Mouse (Mus musculus) lung, embryonic 15.5 days (tissue): ENCODE measurements around the gene Dctn3. TPM values are rescaled to one million over a fixed set of nuclear protein-coding genes. Genes with fewer than 3 reads are reported as not detected.
A peak's percentile ranks its signal among the peaks of the same experiment; 100 is the strongest.

Experiments used
- ATAC-seq: fragments of 200-750 bp; cut with Nextera tagmentation; 2 replicates; pipeline ENCODE4 v1.8.0; 2017; ENCODE audit warnings: moderate number of reproducible peaks, borderline replicate concordance; ENCODE audit not compliant: low FRiP score, low TSS enrichment; ENCODE audit errors: extremely low read depth
- H3K27ac ChIP-seq: fragments of 300-500 bp; sonication (generic); 2 replicates; pipeline ENCODE4 v1.5.1; 2015; ENCODE audit warnings: moderate library complexity, mild to moderate bottlenecking, inconsistent platforms
- H3K27me3 ChIP-seq: fragments of 300-500 bp; sonication (generic); 2 replicates; pipeline ENCODE4 v1.6.1; 2015; ENCODE audit warnings: inconsistent platforms
- H3K36me3 ChIP-seq: fragments of 300-500 bp; sonication (generic); 2 replicates; pipeline ENCODE4 v1.6.1; 2015; ENCODE audit warnings: inconsistent platforms
- H3K4me1 ChIP-seq: fragments of 300-500 bp; sonication (generic); 2 replicates; pipeline ENCODE4 v1.6.1; 2015; ENCODE audit warnings: inconsistent platforms
- H3K4me2 ChIP-seq: fragments of 300-500 bp; sonication (generic); 2 replicates; pipeline ENCODE4 v1.6.1; 2015; ENCODE audit warnings: inconsistent platforms, mild to moderate bottlenecking, moderate library complexity
- H3K4me3 ChIP-seq: fragments of 300-500 bp; sonication (generic); 2 replicates; pipeline ENCODE4 v1.5.1; 2015; ENCODE audit warnings: mild to moderate bottlenecking, inconsistent platforms
- H3K9ac ChIP-seq: fragments of 300-500 bp; sonication (generic); 2 replicates; pipeline ENCODE4 v1.6.1; 2015; ENCODE audit warnings: inconsistent platforms
- H3K9me3 ChIP-seq: fragments of 300-500 bp; sonication (generic); 2 replicates; pipeline ENCODE4 v1.6.1; 2016; ENCODE audit warnings: inconsistent platforms
- WGBS: fragments of 180-500 bp; shearing (Covaris S2); methylation state at CpG from one replicate; pipeline ENCODE4 v1.1.7; 2015; 5-methylcytosine and 5-hydroxymethylcytosine counted together
- polyA plus RNA-seq: library from polyadenylated mRNA; unstranded; fragments of >200 nt; fragmentation: Nextera tagmentation; extraction: Ambion mirVana; gene quantifications from 2 replicates; pipeline ENCODE4 v1.2.1, GENCODE M21; 2015

Gene Dctn3
- polyA plus RNA-seq, 1 experiment from 2014 or later = 133 TPM

DNA sequence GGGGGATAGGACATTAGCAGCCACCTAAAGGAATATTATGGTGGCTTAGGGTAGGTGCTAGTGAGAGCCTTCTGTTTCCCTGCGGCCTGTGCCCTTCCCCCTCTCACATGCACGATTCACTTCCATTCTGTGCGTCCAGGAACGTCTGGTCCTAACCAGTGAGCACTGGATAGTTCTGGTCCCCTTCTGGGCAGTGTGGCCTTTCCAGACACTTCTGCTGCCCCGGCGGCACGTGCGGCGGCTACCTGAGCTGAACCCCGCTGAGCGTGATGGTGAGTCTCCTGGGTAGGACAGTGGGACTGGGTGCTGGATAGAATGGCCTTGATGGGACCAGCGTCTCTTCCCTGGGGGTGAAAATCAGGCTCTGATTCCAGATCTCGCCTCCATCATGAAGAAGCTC lies 34.4 kb upstream of the Dctn3 start:
- H3K9me3 ChIP-seq = no peaks in the 10 kb centered on the region
- H3K9ac ChIP-seq = no peak overlapping the region
- H3K4me3 ChIP-seq = no peak overlapping the region
- WGBS = 90% methylated on average over 13 of the region's 13 CpGs
- no peak overlapping the region for H3K4me2 ChIP-seq
- ATAC-seq = no peak
- H3K27me3 ChIP-seq = no peaks in the 10 kb centered on the region
- H3K36me3 ChIP-seq = 0 out of 2 replicates have a peak, but pooled peaks cover 6% of the 10 kb centered on the region
- H3K4me1 ChIP-seq = peaks cover 45% of the 10 kb centered on the region
- H3K27ac ChIP-seq = no peak overlapping the region

DNA sequence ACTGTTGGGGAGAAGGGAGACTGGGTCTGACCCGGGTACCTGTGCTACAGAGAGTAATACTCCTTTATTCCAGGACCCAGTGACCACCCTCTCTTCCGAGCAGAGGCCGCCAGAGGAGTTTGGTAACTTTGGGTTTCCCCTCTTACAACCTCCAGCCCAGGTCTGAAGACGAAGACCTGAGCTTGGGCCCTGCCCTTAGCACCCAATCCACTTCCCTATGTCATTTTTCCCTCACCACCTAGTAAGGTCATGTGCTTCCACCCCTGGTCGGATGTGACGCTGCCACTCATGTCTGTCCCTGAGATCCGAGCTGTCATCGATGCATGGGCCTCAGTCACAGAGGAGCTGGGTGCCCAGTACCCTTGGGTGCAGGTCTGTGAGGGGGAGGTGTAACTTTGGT lies 33.5 kb upstream of the Dctn3 start:
- H3K4me3 ChIP-seq = peak overlapping the region; percentile 56
- H3K9me3 ChIP-seq = no peaks in the 10 kb centered on the region
- H3K4me2 ChIP-seq = peak overlapping the region; percentile 82
- H3K27me3 ChIP-seq = no peaks in the 10 kb centered on the region
- WGBS = 72% methylated on average over 8 of the region's 8 CpGs
- peak overlapping the region; percentile 60 for H3K9ac ChIP-seq
- H3K27ac ChIP-seq = no peak overlapping the region
- peaks cover 36% of the 10 kb centered on the region for H3K4me1 ChIP-seq
- 0 out of 2 replicates have a peak, but pooled peaks cover 6% of the 10 kb centered on the region for H3K36me3 ChIP-seq
- no peak for ATAC-seq

DNA sequence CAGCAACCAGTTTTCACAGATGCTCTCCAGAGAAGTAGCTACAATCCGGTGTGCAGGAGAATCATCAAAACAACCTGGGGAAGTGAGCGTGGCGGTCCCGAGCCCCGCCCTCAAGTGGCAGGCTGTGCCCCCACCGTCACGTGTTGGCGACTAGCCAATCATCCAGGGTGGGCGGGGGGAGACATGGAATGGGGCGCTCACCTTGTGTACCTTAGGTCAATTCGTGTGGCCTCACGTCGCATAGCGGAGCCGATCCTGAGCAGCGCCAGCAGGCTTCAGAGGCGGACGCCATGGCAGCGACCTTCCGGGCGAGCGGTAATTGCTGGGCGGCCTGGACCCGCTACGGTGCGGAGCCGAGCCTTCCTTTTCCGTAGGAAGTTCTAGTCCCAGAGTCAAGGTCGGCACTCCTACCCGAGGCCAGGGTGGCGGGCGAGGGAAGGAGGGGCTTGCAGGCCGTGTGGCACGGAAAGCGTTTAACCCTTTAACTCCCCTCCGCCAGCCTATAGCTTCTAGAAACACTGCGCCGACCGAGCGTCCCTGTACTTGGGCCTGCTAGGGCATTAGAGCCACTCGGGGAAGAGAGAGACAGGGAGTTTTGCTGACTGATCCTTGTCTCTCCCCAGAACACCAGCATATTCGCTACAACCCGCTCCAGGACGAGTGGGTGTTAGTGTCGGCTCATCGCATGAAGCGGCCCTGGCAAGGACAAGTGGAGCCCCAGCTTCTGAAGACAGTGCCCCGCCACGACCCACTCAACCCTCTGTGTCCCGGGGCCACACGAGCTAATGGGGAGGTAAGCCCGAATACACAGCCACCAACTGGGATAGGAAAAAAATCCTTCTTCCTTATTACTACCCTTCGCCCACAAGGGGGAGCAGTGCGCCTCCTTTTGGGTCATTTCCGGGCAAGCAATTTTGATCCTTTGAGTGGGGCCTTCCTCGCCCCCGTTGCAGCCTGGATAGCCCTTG lies 32.7 kb upstream of the Dctn3 start, which contains the start of gene Sigmar1:
Sigmar1 (minus strand) TSS at position 820 of the 968 bp plus-strand sequence.
- no peaks in the 10 kb centered on the region for H3K9me3 ChIP-seq
- peak within 1 kb of the TSS; percentile 90 for H3K27ac ChIP-seq
- H3K4me3 ChIP-seq = peak within 1 kb of the TSS; percentile 56
- peak within 1 kb of the TSS; percentile 60 for H3K9ac ChIP-seq
- peak; percentile 57 for ATAC-seq
- peak within 1 kb of the TSS; percentile 82 for H3K4me2 ChIP-seq
- H3K27me3 ChIP-seq = no peaks in the 10 kb centered on the region
- H3K36me3 ChIP-seq = 0 out of 2 replicates have a peak, but pooled peaks cover 6% of the 10 kb centered on the region
- peaks cover 28% of the 10 kb centered on the region for H3K4me1 ChIP-seq
- WGBS = 0% methylated on average over 57 of the region's 57 CpGs

DNA sequence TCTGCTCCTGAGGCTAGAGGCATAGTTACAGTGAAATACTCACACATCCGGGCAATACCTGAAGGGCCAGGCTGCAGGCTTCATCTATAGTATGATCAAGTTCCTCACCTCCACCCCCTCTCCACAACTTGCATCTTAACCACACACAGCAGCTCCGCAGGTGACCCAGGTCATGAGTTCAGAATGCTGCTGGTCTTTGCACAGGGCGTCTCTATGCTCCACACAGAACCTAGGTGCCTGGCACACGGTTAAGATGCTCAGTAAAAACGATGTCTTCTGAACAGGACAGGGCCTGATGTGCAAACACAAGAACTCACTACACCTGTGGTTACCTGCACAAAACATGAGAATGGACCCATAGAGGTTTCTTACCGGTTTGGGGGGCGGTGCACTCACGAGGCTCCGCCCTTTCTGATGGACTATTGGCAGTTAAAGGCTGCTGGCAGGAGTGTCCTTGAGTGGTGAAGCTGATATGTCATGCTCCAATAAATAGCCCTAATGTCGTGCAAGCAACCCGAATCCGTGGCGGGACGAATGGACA lies 31.9 kb upstream of the Dctn3 start, which contains the start of gene Galt:
Galt (plus strand) TSS at position 432 of the 541 bp plus-strand sequence.
- WGBS = 10% methylated on average over 14 of the region's 14 CpGs
- Histone ChIP-seq H3K9ac (peak within 1 kb of the TSS; percentile 60), H3K4me2 (peak within 1 kb of the TSS; percentile 82), H3K27ac (peak within 1 kb of the TSS; percentile 90), H3K27me3 (no peaks in the 10 kb centered on the region), H3K9me3 (no peaks in the 10 kb centered on the region), H3K4me3 (peak within 1 kb of the TSS; percentile 56), H3K4me1 (peaks cover 25% of the 10 kb centered on the region), H3K36me3 (0 out of 2 replicates have a peak, but pooled peaks cover 6% of the 10 kb centered on the region)
- ATAC-seq = peak; percentile 32; the same call in 1 of the 2 replicates

DNA sequence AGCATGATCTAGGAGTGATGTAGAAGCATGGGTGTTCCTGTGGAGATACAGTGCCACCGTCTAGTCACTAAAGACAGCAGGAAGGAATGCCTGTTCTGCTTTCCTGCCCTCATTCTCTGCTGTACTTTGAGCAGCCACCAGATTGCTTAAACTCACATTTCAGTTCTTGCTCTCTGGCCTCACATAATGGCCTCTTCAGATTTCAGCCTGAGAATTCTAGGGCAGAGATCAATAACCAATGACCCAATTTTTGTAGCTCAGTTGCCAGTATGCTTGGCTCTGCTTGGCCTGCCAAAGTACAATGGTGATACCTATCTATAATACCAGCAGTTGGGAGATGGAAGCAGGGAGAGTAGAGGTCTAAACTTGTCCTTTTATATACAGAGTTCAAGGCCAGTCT lies 22.1 kb upstream of the Dctn3 start:
- Histone ChIP-seq H3K4me3 (no peak overlapping the region), H3K4me1 (peaks cover 11% of the 10 kb centered on the region), H3K36me3 (no peaks in the 10 kb centered on the region), H3K4me2 (no peak overlapping the region), H3K27me3 (no peaks in the 10 kb centered on the region), H3K27ac (no peak overlapping the region), H3K9ac (no peak overlapping the region), H3K9me3 (no peaks in the 10 kb centered on the region)
- no peak for ATAC-seq
- 74% methylated on average over 1 of the region's 1 CpGs for WGBS

DNA sequence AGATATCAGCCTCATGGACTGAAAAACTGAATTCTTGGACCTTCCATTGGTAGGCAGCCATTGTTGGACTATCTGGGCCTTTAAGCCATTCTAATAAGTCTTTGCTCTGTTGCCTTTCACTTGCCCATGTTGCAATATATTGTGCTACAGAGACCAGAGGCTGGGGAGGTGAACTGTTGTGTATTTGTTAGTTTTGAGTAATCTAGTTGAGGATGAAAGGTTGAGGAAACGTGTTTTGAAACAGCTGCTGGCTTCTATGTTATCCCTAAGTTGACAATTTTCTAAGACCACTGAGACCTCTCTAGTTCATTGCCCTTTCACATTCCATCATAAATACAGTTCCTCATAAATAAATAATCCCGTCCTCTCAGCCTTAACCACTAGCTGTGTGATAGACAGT lies 21.2 kb upstream of the Dctn3 start:
- Histone ChIP-seq H3K4me1 (peaks cover 17% of the 10 kb centered on the region), H3K27ac (no peak overlapping the region), H3K9me3 (no peaks in the 10 kb centered on the region), H3K9ac (no peak overlapping the region), H3K36me3 (0 out of 2 replicates have a peak, but pooled peaks cover 2% of the 10 kb centered on the region), H3K4me3 (no peak overlapping the region), H3K4me2 (no peak overlapping the region), H3K27me3 (no peaks in the 10 kb centered on the region)
- ATAC-seq = no peak
- WGBS = 58% methylated on average over 2 of the region's 2 CpGs

DNA sequence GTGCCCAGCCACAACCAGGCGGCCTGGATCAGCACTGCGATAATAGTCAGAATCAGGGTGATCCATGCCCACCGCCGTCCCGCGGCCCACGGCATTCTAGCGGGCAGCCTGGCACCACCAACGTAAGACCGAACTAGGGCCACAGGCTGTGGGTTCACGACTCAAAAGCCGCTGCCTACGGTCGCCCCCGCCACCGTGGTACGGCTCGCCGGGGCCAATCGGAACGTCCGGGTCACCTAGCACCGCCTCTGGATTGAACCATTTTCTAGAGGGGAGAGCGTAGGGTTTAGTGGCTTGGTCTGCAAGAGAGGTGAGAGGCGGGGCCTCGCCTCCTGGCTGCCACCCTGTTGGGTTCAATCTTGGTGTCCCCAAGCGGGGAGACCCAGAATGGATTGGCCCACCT lies 18.2 kb upstream of the Dctn3 start:
- peak overlapping the region; percentile 49 for H3K9ac ChIP-seq
- H3K4me3 ChIP-seq = peak overlapping the region; percentile 61
- H3K9me3 ChIP-seq = no peaks in the 10 kb centered on the region
- ATAC-seq = peak; percentile 96
- H3K36me3 ChIP-seq = 0 out of 2 replicates have a peak, but pooled peaks cover 10% of the 10 kb centered on the region
- H3K27me3 ChIP-seq = no peaks in the 10 kb centered on the region
- peaks cover 17% of the 10 kb centered on the region for H3K4me1 ChIP-seq
- 0% methylated on average over 27 of the region's 27 CpGs for WGBS
- H3K27ac ChIP-seq = peak overlapping the region; percentile 80
- peak overlapping the region; percentile 90 for H3K4me2 ChIP-seq

DNA sequence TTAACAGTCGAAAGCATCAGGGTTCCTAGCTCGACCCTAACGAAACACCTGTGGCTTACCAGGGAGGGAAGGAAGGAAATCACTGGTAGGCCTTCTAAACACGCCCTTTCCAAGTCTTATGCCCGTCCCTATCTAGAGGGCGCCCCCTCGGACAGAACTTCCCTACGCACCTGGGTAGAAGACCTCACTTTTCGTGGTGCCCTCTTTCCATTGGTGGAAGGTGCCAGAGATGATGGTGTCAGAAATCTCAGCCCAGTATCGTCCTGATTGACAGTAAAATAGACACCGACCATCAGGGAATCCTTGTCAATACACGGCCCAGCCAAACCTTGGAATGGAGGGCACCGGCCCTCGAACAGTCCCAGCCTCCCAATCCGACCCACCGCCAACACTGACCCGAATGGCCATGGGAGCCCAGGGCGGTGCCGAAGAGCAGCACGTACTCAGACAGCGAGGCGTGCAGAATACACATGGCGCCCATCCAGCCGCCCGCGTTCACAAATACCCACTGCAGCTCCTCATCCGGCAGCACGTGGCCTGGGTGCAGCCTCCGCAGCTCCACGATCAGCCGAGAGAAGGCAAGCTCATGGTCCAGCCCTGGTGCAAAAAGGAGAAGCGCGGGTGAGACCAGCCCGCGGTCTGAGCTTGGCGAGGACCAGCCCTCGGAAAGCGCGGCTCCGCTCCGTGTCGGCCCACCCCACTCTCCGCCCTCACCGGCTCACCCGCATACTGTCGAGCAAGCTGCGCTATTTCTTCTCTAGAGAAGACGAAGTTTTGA lies 17.6 kb upstream of the Dctn3 start:
- H3K9me3 ChIP-seq = no peaks in the 10 kb centered on the region
- peaks cover 17% of the 10 kb centered on the region for H3K4me1 ChIP-seq
- 0 out of 2 replicates have a peak, but pooled peaks cover 10% of the 10 kb centered on the region for H3K36me3 ChIP-seq
- peak overlapping the region; percentile 80 for H3K27ac ChIP-seq
- under 1% methylated on average over 48 of the region's 48 CpGs for WGBS
- H3K4me2 ChIP-seq = peak overlapping the region; percentile 90
- ATAC-seq = peak; percentile 80
- peak overlapping the region; percentile 61 for H3K4me3 ChIP-seq
- H3K9ac ChIP-seq = peak overlapping the region; percentile 49
- H3K27me3 ChIP-seq = no peaks in the 10 kb centered on the region

DNA sequence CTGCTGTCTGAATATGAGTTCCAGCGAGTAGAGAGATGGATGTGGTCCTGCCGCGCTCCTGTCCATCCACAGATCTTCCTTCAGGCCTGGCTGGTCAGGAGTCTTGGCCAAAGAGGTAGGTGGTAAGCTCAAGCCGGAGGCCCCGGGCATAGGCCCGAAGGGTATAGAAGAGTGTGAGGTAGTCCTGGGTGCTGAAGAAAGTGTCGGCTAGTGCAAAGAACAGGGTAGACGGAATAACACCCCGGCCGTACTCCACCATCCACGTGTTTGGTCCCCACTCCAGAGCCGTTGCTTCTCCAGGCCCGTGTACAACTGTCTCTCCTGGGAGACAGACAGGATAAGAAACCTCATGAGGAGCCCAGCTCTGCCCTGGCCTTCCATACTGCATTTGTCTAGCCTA lies 16.3 kb upstream of the Dctn3 start:
- H3K4me1 ChIP-seq = peaks cover 17% of the 10 kb centered on the region
- H3K4me3 ChIP-seq = no peak overlapping the region
- 0 out of 2 replicates have a peak, but pooled peaks cover 10% of the 10 kb centered on the region for H3K36me3 ChIP-seq
- ATAC-seq = no peak
- H3K27me3 ChIP-seq = 0 out of 2 replicates have a peak, but pooled peaks cover under 1% of the 10 kb centered on the region
- H3K4me2 ChIP-seq = peak overlapping the region; percentile 90; the same call in 1 of the 2 replicates
- 93% methylated on average over 13 of the region's 13 CpGs for WGBS
- no peaks in the 10 kb centered on the region for H3K9me3 ChIP-seq
- H3K9ac ChIP-seq = no peak overlapping the region
- H3K27ac ChIP-seq = no peak overlapping the region

DNA sequence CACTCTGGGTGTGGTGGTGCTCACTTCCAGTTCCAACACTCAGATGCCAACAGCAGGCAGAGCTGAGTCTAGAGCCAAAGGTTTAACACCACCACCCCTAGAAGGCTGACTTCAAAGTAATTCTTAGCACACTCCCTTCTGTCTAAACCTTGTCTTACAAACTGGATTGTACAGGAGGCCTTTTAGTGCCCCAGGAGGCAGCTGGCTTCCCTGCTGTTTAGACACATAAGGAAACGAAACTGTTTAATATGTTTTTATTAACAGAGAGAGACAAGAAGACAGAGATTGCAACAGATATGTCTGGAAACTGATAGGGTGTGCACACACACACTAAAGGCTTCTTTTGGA lies 15.3 kb upstream of the Dctn3 start:
- 55% methylated on average over 1 of the region's 1 CpGs for WGBS
- Histone ChIP-seq H3K9me3 (no peaks in the 10 kb centered on the region), H3K36me3 (0 out of 2 replicates have a peak, but pooled peaks cover 10% of the 10 kb centered on the region), H3K9ac (no peak overlapping the region), H3K27ac (no peak overlapping the region), H3K4me1 (peaks cover 17% of the 10 kb centered on the region), H3K4me2 (no peak overlapping the region), H3K4me3 (no peak overlapping the region), H3K27me3 (peaks cover 10% of the 10 kb centered on the region; the same call in 1 of the 2 replicates)
- ATAC-seq = no peak

DNA sequence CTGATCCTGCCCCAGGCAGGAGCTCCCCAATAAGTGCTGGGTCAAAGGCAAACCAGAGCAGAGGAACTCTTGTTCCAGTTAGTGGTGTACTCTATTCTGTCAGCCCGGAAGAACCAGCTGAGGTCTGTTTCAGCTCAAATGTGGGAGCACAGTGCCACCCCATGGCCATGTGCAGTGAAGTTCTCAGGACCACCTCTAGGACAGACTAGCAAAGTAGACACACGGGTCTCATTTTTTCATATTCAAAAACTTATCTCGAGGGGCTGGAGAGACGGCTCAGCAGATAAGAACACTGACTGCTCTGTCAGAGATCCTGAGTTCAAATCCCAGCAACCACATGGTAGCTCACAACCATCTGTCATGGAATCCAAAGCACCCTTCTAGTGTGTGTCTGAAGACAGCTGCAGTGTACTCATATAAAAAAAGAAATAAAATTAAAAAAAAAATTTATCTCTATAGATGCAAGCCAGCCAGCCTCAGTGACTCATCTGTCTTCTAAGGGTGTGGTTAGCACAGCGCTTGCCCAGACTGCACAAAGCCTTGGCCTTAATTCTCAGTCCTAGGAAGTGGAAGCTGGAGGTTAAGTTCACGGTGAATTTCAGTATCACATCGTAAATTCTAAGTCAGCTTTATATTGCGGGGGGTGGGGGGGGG lies 14.8 kb upstream of the Dctn3 start:
- H3K36me3 ChIP-seq = 0 out of 2 replicates have a peak, but pooled peaks cover 10% of the 10 kb centered on the region
- peaks cover 15% of the 10 kb centered on the region for H3K27me3 ChIP-seq
- H3K9ac ChIP-seq = no peak overlapping the region
- H3K4me2 ChIP-seq = no peak overlapping the region
- no peak overlapping the region for H3K4me3 ChIP-seq
- H3K27ac ChIP-seq = no peak overlapping the region
- ATAC-seq = no peak
- H3K4me1 ChIP-seq = peaks cover 17% of the 10 kb centered on the region
- WGBS = 34% methylated on average over 8 of the region's 8 CpGs
- H3K9me3 ChIP-seq = no peaks in the 10 kb centered on the region
